Mouse (Mus musculus) CH12.LX (cell line): ENCODE measurements around the gene Pcp4l1.

ENCODE experiments used
- BHLHE40 ChIP-seq: IDR thresholded peaks from 2 replicates; pipeline ENCODE4 v1.6.1; 2011; ENCODE audit warnings: mild to moderate bottlenecking, low read depth, low read length, improper control_type of control experiment
- CTCF ChIP-seq, 2 experiments: IDR thresholded peaks in 1 of 2; conservative IDR thresholded peaks in 1 of 2; 2 replicates each; pipeline ENCODE4 v1.5.1; 2011 to 2012; ENCODE audit warnings: low read depth in 2 of 2, low read length in 2 of 2, improper control_type of control experiment in 1 of 2, inconsistent platforms in 1 of 2, mild to moderate bottlenecking in 1 of 2, moderate library complexity in 1 of 2
- POLR2A ChIP-seq: IDR thresholded peaks from 2 replicates; pipeline ENCODE4 v1.6.1; 2011; ENCODE audit warnings: low read depth, mild to moderate bottlenecking, improper control_type of control experiment, low read length
- TCF12 ChIP-seq: IDR thresholded peaks from 2 replicates; pipeline ENCODE4 v1.6.1; 2014; ENCODE audit warnings: low read depth, mild to moderate bottlenecking, inconsistent platforms, low read length, improper control_type of control experiment
- USF1 ChIP-seq: IDR thresholded peaks from 2 replicates; pipeline ENCODE4 v1.6.1; 2014; ENCODE audit warnings: low read depth, mild to moderate bottlenecking, inconsistent platforms, low read length, improper control_type of control experiment

DNA sequence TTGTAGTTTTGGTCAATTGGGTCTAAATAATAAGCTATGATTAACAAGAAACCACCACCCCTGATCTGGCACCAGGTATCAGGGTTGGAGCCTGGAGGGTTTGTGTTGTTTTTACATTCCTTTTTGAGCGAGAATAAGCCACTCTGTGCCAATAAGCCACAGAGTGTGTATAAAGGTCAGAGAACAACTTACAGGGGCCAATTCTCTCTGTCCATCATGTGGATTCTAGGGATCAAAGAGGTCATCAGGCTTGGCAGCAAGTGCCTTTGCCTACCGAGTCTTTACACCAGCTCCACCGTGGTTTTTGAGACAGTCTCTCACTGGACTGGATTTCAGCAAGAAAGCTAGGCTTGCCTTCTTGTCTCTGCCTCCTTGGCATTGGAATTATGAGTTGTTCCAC, 16.8 kb upstream of the Pcp4l1 start:
- no peak for TF ChIP-seq POLR2A
- TF ChIP-seq USF1, result no peak
- TF ChIP-seq CTCF (conservative IDR thresholded peaks at IDR 0.05 in 1 of 2, IDR thresholded peaks at IDR 0.05 in 1 of 2; ENCODE audit: low read depth in 2 of 2, low read length in 2 of 2), result no peak
- no peak for TF ChIP-seq TCF12
- no peak for TF ChIP-seq BHLHE40
